Mouse (Mus musculus) intestine, embryonic 14.5 days (tissue): ENCODE measurements at regions not wholly inside any gene's neighbourhood (a gene's known extent, or its start where the extent isn't known, plus 50 kb on each side); places are given as distances from the start of the nearest gene placed in this dataset.

Experiments
- ATAC-seq: fragments of 200-750 bp; cut with Nextera tagmentation; replicated peaks from 2 replicates; pipeline ENCODE4 v1.8.0; 2017; ENCODE audit warnings: low read depth, moderate number of reproducible peaks, moderate TSS enrichment, moderate library complexity; ENCODE audit not compliant: low FRiP score, low TSS enrichment
- DNase-seq: peaks from one replicate; pipeline ENCODE4 v3.0.0-alpha.2; 2018; ENCODE audit warnings: low spot score
- H3K27ac ChIP-seq: fragments of 300-500 bp; sonication (generic); 2 replicates; pipeline ENCODE4 v1.5.1; 2014; ENCODE audit warnings: low read depth, mild to moderate bottlenecking, control low read depth
- H3K27me3 ChIP-seq: fragments of 300-500 bp; sonication (generic); replicated peaks from 2 replicates; pipeline ENCODE4 v1.6.1; 2014; ENCODE audit warnings: low read length, control low read depth; ENCODE audit not compliant: control insufficient read depth, insufficient read depth
- H3K36me3 ChIP-seq: fragments of 300-500 bp; sonication (generic); 2 replicates; pipeline ENCODE4 v1.6.1; 2014; ENCODE audit warnings: low read length, control low read depth; ENCODE audit not compliant: control insufficient read depth, insufficient read depth
- H3K4me1 ChIP-seq: fragments of 300-500 bp; sonication (generic); replicated peaks from 2 replicates; pipeline ENCODE4 v1.6.1; 2014; ENCODE audit warnings: low read length, control low read depth, mixed read lengths; ENCODE audit not compliant: control insufficient read depth, insufficient read depth
- H3K4me2 ChIP-seq: fragments of 300-500 bp; sonication (generic); 2 replicates; pipeline ENCODE4 v1.6.1; 2014; ENCODE audit warnings: low read length
- H3K4me3 ChIP-seq: fragments of 300-500 bp; sonication (generic); 2 replicates; pipeline ENCODE4 v1.5.1; 2014; ENCODE audit warnings: low read depth, low read length, control low read depth, mixed read lengths
- H3K9ac ChIP-seq: fragments of 300-500 bp; sonication (generic); 2 replicates; pipeline ENCODE4 v1.6.1; 2014; ENCODE audit warnings: mild to moderate bottlenecking, low read length
- H3K9me3 ChIP-seq: fragments of 300-500 bp; sonication (generic); 2 replicates; pipeline ENCODE4 v1.6.1; 2016; ENCODE audit warnings: low read length, control low read depth; ENCODE audit not compliant: control insufficient read depth
- WGBS: fragments of 180-500 bp; shearing (Covaris S2); extraction: QIAGEN DNeasy Blood & Tissue Kit; methylation state at CpG from one replicate; pipeline ENCODE4 v1.1.7; 2014; 5-methylcytosine and 5-hydroxymethylcytosine counted together

DNA sequence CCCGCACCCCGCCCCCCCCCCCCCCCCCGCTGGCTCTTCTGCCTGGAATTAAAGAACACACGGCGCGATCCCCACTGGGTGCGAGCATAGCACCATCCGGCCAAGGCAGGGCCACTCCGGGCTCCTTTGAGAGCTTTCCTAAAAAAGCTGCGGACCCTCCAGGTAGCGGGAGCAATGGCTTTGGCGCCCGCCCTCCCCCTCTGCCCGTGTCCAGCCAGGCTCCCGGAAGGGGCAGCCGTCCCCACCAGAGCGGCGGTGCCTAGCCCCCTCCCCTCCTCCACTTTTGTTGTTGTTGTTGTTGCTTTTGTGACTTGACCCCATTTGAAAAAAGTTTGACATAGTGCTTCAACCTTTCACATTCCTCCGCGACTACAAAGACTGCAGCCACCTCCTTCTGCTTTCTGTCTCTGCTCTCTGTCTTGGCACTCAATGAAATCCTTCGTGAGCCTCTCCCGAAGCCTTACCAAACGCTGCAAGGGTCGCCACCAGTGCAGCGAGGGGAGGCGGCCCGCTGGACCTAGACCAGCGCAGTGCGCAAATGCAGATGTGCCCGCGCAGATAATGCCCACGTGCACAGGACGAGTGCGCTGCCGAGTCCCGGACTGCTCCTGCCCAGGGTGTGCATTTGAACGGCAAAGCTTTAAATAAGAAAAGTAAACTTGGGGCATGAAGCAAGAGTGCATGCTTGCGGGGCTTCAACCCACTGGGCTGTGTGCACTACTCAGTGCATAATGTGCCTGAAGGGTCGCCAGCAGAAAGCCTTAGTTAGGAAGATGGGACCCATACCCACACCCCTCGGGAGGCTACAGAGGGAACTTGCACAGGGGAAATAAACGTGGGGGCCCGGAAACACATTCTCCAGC lies 179.0 kb upstream of the Xlr start:
- DNase-seq = peak; percentile 53
- 14% methylated on average over 34 of the region's 42 CpGs for WGBS
- no peaks in the 10 kb centered on the region for H3K36me3 ChIP-seq

DNA sequence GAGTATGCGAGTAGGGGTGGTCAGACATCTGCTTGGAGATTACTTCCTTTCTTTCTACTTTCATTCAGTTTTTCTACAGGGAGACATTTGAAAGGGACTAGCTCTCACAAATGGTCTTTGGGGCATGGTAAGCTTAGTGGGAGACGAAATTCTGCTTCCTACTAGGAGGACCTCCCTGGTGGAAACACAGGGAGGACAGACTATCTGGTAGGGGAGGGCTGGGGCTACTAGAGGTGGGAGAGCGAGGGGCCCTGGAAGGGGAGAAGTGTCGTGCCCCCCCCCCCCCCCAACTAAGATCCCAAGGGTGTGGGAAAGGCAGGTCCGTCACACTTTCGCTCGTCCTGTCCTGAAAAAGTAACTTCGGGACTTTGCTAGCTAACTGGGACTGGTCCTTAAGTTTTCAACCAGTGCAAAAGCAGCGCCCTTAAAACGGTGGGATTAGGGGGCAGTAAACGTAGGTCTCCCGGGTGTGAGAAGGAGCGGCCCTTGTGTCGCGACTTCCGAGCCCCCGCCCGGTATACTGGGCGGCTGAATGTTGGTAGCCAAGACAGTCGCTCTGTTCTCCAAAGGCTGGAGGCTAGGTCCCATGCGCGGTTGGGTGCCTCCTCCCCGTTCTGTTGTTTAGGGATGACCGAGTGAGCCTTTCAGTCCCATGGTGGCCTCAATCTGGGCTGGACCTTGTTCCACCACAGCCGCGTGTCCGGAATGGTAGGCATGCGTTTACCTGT lies 178.2 kb upstream of the Xlr start:
- Histone ChIP-seq H3K9me3 (no peaks in the 10 kb centered on the region), H3K27ac (no peak overlapping the region), H3K4me1 (no peaks in the 10 kb centered on the region), H3K4me3 (peak overlapping the region; percentile 33), H3K36me3 (no peaks in the 10 kb centered on the region), H3K9ac (no peak overlapping the region), H3K27me3 (no peaks in the 10 kb centered on the region), H3K4me2 (peak overlapping the region; percentile 59)
- DNase-seq (peak; percentile 52), ATAC-seq (no peak; the same call in 1 of the 2 replicates)
- 18% methylated on average over 26 of the region's 28 CpGs for WGBS

More for the DNA sequence above, 179.0 kb upstream of the Xlr start:
- Histone ChIP-seq H3K9ac (no peak overlapping the region), H3K4me1 (no peaks in the 10 kb centered on the region), H3K4me3 (peak overlapping the region; percentile 33), H3K4me2 (peak overlapping the region; percentile 59), H3K9me3 (no peaks in the 10 kb centered on the region), H3K27ac (no peak overlapping the region), H3K27me3 (no peaks in the 10 kb centered on the region)
- no peak for ATAC-seq

- no peaks in the 10 kb centered on the region for H3K4me1 ChIP-seq
- H3K9ac ChIP-seq = no peak overlapping the region
- no peaks in the 10 kb centered on the region for H3K9me3 ChIP-seq
- peak overlapping the region; percentile 33 for H3K4me3 ChIP-seq
- no peaks in the 10 kb centered on the region for H3K36me3 ChIP-seq
- peak overlapping the region; percentile 59 for H3K4me2 ChIP-seq
- ATAC-seq (no peak; the same call in 1 of the 2 replicates), DNase-seq (peak; percentile 61)
- H3K27ac ChIP-seq = no peak overlapping the region
- WGBS = 15% methylated on average over 49 of the region's 52 CpGs
- no peaks in the 10 kb centered on the region for H3K27me3 ChIP-seq
Measured at GRCm38 (mm10) chrX:53974732-53975544, 177.4 kb upstream of the Xlr start.
